Mouse (Mus musculus): ENCODE data around the gene Ooep.

The Ooep gene

GRCm38 (mm10) chr9:78378113-78378785, at the start of gene Ooep:
Gene Ooep, minus strand, starts transcription at chr9:78378725.
- no peak for DNase-seq (ENCODE audit: low spot score)

- DNase-seq (ENCODE audit: low spot score): no peak
Measured at GRCm38 (mm10) chr9:78428185-78428584, 49.7 kb upstream of the Ooep start.

GRCm38 (mm10) chr9:78427362-78427781, 48.8 kb upstream of the Ooep start:
- no peak for DNase-seq (ENCODE audit: low spot score)

- no peak for DNase-seq (ENCODE audit: low spot score)
Measured at GRCm38 (mm10) chr9:78401596-78401995, 23.1 kb upstream of the Ooep start.

GRCm38 (mm10) chr9:78400570-78400969, 22.0 kb upstream of the Ooep start:
- DNase-seq (ENCODE audit: low spot score): no peak

- no peak for DNase-seq (ENCODE audit: low spot score)
Measured at GRCm38 (mm10) chr9:78396517-78396916, 18.0 kb upstream of the Ooep start.

GRCm38 (mm10) chr9:78395630-78396351, 17.3 kb upstream of the Ooep start, which contains the start of gene Ddx43:
Gene Ddx43, plus strand, starts transcription at chr9:78395777.
- peak; percentile 11 for DNase-seq (ENCODE audit: low spot score)

GRCm38 (mm10) chr9:78395244-78395629, 16.7 kb upstream of the Ooep start:
- DNase-seq (ENCODE audit: low spot score): no peak

- DNase-seq (ENCODE audit: low spot score): no peak
Measured at GRCm38 (mm10) chr9:78394602-78395001, 16.1 kb upstream of the Ooep start.

- DNase-seq (ENCODE audit: low spot score): no peak
Measured at GRCm38 (mm10) chr9:78393741-78394140, 15.2 kb upstream of the Ooep start.

GRCm38 (mm10) chr9:78389981-78390380, 11.5 kb upstream of the Ooep start:
- no peak for DNase-seq (ENCODE audit: low spot score)

GRCm38 (mm10) chr9:78386947-78387346, 8.4 kb upstream of the Ooep start:
- DNase-seq (ENCODE audit: low spot score): no peak

- no peak for DNase-seq (ENCODE audit: low spot score)
Measured at GRCm38 (mm10) chr9:78385893-78386292, 7.4 kb upstream of the Ooep start.

GRCm38 (mm10) chr9:78377546-78377945, 979 bp downstream of the Ooep start:
- no peak for DNase-seq (ENCODE audit: low spot score)

- DNase-seq (ENCODE audit: low spot score): no peak
Measured at GRCm38 (mm10) chr9:78375486-78375885, 3.0 kb downstream of the Ooep start.

- DNase-seq (ENCODE audit: low spot score): no peak
Measured at GRCm38 (mm10) chr9:78374885-78375389, 3.6 kb downstream of the Ooep start.

- no peak for DNase-seq (ENCODE audit: low spot score)
Measured at GRCm38 (mm10) chr9:78374397-78374796, 4.1 kb downstream of the Ooep start.

- no peak for DNase-seq (ENCODE audit: low spot score)
Measured at GRCm38 (mm10) chr9:78372827-78373504, 5.6 kb downstream of the Ooep start.

- DNase-seq (ENCODE audit: low spot score): no peak
Measured at GRCm38 (mm10) chr9:78371441-78371840, 7.1 kb downstream of the Ooep start.

GRCm38 (mm10) chr9:78369786-78370185, 8.7 kb downstream of the Ooep start:
- DNase-seq (ENCODE audit: low spot score): no peak

- no peak for DNase-seq (ENCODE audit: low spot score)
Measured at GRCm38 (mm10) chr9:78369349-78369748, 9.2 kb downstream of the Ooep start.

GRCm38 (mm10) chr9:78368671-78369293, 9.7 kb downstream of the Ooep start:
- no peak for DNase-seq (ENCODE audit: low spot score)
